Mouse (Mus musculus): ENCODE data around the gene Arsg.

GRCm38 (mm10) chr11:109615286-109615685 lies 142.1 kb downstream of the Arsg start:
- no peak for TF ChIP-seq CTCF (IDR thresholded peaks at IDR 0.05; ENCODE audit: borderline replicate concordance, control insufficient read depth, extremely low read depth, insufficient read depth, low read length, poor library complexity)
- no peak for TF ChIP-seq POLR2A (IDR thresholded peaks at IDR 0.05; ENCODE audit: control insufficient read depth, extremely low read depth, insufficient read depth, low read length, poor library complexity)
